Mouse (Mus musculus): Measurements from ENCODE around the gene Gm15130.

Gm15130 gene

GRCm38 (mm10) chr2:111152836-111153235, at the start of gene Gm15130:
Gene Gm15130, minus strand, starts transcription at chr2:111152936.
- DNase-seq (ENCODE audit: low spot score in 2 of 2): no peak

DNA sequence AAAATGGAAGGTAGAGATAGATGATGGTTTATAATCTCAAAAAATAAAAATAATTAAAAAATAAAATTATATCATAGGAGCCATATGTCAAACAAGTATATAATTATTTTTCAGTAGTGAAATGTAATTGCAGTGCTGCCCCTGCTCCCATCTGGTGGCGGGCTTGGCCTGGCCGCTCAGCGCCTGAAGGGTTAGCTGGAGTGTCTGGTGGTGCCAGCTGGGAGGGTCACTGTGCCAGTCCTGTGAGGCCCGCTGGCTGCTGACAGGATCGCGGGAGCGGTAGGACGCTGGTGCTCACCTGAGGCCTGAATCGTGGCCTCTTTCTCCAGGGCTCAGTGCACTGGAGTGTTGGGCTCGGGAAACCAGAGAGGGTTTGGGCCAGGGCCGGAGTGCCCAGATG, 29.3 kb upstream of the Gm15130 start:
- DNase-seq (ENCODE audit: low spot score in 2 of 2): no peak

GRCm38 (mm10) chr2:111135739-111136138, 17.0 kb downstream of the Gm15130 start:
- DNase-seq (ENCODE audit: low spot score in 2 of 2): no peak

- DNase-seq (ENCODE audit: low spot score in 2 of 2): no peak
Measured at GRCm38 (mm10) chr2:111105882-111106281, 46.9 kb downstream of the Gm15130 start, which contains the start of gene Gm13941. Gene Gm13941, minus strand, starts transcription at chr2:111105982.

Measured in spleen, postnatal 10 days (tissue).